Mouse (Mus musculus) 416B (cell line): ENCODE measurements around the gene Pam.
"Not testable (repeated sequence)": the region's sequence is repeated elsewhere in the genome, so short reads cannot be mapped to it uniquely, and the experiment has no call there.

Experiments
- DNase-seq: peaks from one replicate; pipeline ENCODE4 v3.0.0; 2011; ENCODE audit warnings: low read depth

Gene Pam

GRCm38 (mm10) chr1:97769294-97769903 lies 326.0 kb downstream of the Pam start:
- DNase-seq = peak; percentile 71

GRCm38 (mm10) chr1:97768906-97769293 lies 326.5 kb downstream of the Pam start:
- peak; percentile 73 for DNase-seq

GRCm38 (mm10) chr1:97768089-97768488 lies 327.4 kb downstream of the Pam start:
- peak; percentile 15 for DNase-seq

- not testable (repeated sequence) for DNase-seq
These were observed 329.7 kb downstream of the Pam start for GRCm38 (mm10) chr1:97765712-97766111.

- DNase-seq = no peak
These were observed 334.0 kb downstream of the Pam start for GRCm38 (mm10) chr1:97761477-97761876.

GRCm38 (mm10) chr1:97760598-97760997 lies 334.8 kb downstream of the Pam start:
- DNase-seq = no peak

GRCm38 (mm10) chr1:97759841-97760240 lies 335.6 kb downstream of the Pam start:
- no peak for DNase-seq

- DNase-seq = no peak
These were observed 341.1 kb downstream of the Pam start for GRCm38 (mm10) chr1:97754392-97754791.

- DNase-seq = no peak
These were observed 342.2 kb downstream of the Pam start for GRCm38 (mm10) chr1:97753216-97753615.

- DNase-seq = no peak
These were observed 347.3 kb downstream of the Pam start for GRCm38 (mm10) chr1:97748163-97748562.

- no peak for DNase-seq
These were observed 349.2 kb downstream of the Pam start for GRCm38 (mm10) chr1:97746261-97746660.

GRCm38 (mm10) chr1:97745712-97746111 lies 349.7 kb downstream of the Pam start:
- no peak for DNase-seq
